Mouse (Mus musculus) adrenal gland, postnatal 36 days (tissue): Measurements from ENCODE around the gene Hbb-bh2. TPM values are rescaled to one million over a fixed set of nuclear protein-coding genes. Genes with fewer than 3 reads are reported as not detected.
"Not testable (repeated sequence)": the region's sequence is repeated elsewhere in the genome, so short reads cannot be mapped to it uniquely, and the experiment has no call there.

Experiments used
- DNase-seq, 2 experiments: peaks; one replicate each; pipeline ENCODE4 v3.0.0; 2021; ENCODE audit warnings: mixed read lengths in 1 of 2
- total RNA-seq, 2 experiments: library from RNA; stranded (reverse); gene quantifications; 2 replicates each; pipeline ENCODE4 v1.2.3; 2021

The Hbb-bh2 gene
- total RNA-seq, 2 experiments from 2014 or later: not detected

- DNase-seq: no peak
These were observed 28.1 kb downstream of the Hbb-bh2 start for GRCm38 (mm10) chr7:103812174-103812573.

DNA sequence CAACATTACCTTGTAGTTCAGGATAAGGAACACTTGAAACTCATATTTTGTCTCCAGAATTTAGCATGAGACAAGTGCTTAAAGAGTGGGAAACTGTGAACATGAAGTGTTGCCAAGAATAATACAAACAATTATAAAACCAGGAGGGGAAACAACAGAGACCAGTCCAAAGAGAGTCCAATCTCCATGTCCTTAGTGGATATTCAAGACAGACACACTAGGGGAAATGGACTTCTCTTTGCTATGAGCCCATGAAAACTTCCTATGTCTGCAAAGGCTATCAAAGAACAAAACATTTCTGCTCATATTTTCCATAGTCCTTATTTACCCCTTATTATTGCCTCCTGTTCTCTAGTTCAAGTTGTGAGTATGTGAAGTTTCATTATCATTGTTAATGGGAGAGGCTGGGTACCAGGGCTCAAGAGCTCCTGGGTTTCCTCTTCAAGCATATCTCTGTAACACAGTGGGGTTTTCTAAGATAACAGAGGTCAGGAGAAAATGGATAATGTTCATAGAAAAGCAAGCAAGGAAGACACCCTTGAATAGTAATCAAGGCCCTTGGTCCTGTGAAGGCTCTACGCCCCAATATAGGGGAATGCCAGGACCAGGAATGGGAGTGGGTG is 29.0 kb downstream of the Hbb-bh2 start:
- no peak for DNase-seq

DNA sequence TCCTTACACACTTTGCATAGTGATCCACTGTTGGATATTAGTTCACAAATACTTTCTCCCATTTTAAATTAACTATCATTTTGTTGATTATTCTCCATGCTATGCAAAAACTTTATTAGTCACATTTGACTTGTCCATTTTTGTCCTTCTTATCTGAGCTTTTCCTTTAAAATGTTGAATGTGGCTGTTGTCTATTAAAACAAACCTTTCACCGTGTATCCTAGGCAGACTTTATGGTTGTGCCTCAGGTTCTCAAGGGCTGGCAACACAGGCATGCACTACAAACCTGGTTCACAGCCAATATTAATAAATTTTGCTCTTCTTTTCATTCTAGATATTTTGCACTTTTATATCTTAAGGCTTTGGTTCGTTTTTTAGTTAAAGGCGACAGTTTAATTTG is 29.6 kb downstream of the Hbb-bh2 start:
- no peak for DNase-seq

- no peak for DNase-seq
These were observed 30.0 kb downstream of the Hbb-bh2 start for GRCm38 (mm10) chr7:103810296-103810695.

- DNase-seq: no peak
These were observed 30.5 kb downstream of the Hbb-bh2 start for GRCm38 (mm10) chr7:103809801-103810155.

DNA sequence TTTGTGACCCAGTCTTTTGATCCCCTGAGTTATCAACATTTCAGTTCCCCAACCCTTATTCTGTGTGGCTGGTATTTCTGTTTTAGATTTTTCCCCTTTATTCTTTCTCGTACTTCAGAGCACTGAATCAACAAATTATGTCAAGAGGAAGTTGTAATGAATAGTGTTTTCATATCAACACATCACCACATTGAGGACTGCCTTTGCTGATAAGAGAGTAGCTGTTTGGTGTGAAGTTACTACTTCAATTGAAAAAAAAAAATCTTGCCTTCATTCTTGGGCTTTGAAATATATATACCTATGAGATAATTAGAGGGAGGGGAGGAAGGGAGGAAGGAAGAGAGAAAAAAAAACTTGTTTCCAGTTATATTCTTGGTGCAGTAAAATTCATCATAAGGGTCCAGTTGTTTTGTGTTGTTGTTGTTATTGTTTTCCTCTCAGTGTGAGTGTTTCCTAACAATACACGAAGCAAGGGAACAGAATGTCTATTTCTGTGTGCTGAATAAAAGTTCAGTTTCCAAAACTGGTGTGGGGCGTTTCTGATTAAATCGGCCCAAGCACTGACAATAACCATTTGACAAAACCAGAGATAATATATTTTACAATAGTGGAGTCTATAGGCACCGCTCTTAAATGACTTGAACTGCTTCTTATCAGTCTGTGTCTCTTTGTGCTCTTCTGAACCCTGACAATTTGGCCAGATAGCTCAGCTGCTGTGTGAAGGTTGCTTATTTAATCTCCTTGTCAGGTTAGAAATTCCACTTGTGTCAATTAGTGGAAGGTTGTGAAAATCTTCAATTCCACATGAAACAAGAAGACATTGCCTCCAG is 31.1 kb downstream of the Hbb-bh2 start:
- no peak for DNase-seq

DNA sequence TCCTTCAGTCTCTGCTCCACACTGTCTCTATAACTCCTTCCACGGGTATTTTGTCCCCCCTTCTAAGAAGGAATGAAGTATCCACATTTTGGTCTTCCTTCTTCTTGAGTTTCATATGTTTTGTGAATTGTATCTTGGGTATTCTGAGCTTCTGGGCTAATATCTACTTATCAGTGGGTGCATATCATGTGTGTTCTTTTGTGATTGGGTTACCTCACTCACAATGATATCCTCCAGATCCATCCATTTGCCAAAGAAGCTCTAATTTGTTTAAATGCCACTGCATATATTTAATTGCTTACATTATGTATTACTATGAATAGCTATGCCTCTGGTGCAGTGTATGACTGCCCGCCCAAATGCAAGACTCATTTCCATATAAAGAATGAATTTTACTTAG is 32.2 kb downstream of the Hbb-bh2 start:
- not testable (repeated sequence) for DNase-seq

- peak; percentile 3 to 22 for DNase-seq
These were observed 33.5 kb downstream of the Hbb-bh2 start for GRCm38 (mm10) chr7:103806856-103807255.

- DNase-seq: peak in 1 of 2 experiments; percentile 1
These were observed 47.5 kb downstream of the Hbb-bh2 start for GRCm38 (mm10) chr7:103792669-103793388.

DNA sequence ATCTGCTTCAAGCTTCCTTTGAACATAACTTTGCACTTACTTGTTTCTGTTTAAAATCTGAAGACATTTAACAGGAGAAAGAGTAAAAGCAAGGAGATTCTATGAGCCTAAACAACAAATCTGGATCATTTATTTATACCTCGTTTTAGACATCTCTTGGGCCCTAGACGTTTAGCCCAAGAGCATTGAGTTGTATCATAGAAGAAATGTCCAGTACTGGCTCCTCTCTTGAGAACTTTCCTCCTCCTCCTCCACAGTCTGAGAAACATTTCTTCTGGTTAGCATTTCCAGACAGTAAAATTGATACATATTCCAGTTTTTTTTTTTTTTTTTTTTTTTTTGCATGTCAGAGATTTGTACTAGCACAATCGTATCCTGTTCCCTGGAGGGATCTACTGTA is 48.6 kb downstream of the Hbb-bh2 start, which contains the start of gene Olfr67:
Gene Olfr67, minus strand, starts transcription at position 101 of the 400 bp plus-strand sequence.
- DNase-seq: no peak

Other genes with a start within 250 kb of the Hbb-bh2 start
- not detected for gene Olfr619, start 239.9 kb downstream of the Hbb-bh2 start, total RNA-seq
- not detected for gene Olfr620, start 228.0 kb downstream of the Hbb-bh2 start, total RNA-seq
- not detected for gene Olfr622, start 197.8 kb downstream of the Hbb-bh2 start, total RNA-seq
- gene Olfr623, start 176.8 kb downstream of the Hbb-bh2 start, total RNA-seq: not detected
- not detected for gene Olfr624, start 169.3 kb downstream of the Hbb-bh2 start, total RNA-seq
- gene Olfr625-ps1, start 157.8 kb downstream of the Hbb-bh2 start, total RNA-seq: not detected
- gene Olfr243, start 125.8 kb downstream of the Hbb-bh2 start, total RNA-seq: not detected
- gene Olfr628, start 110.1 kb downstream of the Hbb-bh2 start, total RNA-seq: not detected
- gene Olfr629, start 95.6 kb downstream of the Hbb-bh2 start, total RNA-seq: not detected
- not detected for gene Olfr630, start 83.2 kb downstream of the Hbb-bh2 start, total RNA-seq
- not detected for gene Olfr69, start 68.9 kb downstream of the Hbb-bh2 start, total RNA-seq
- gene Olfr68, start 60.8 kb downstream of the Hbb-bh2 start, total RNA-seq: not detected
- not detected for gene Olfr67, start 48.7 kb downstream of the Hbb-bh2 start, total RNA-seq
- gene Hbb-bt, start 26.5 kb downstream of the Hbb-bh2 start, total RNA-seq: 100 to 1,000 TPM; 243 to 471 TPM
- gene Hbb-bs, start 12.4 kb downstream of the Hbb-bh2 start, total RNA-seq: 1,000 to 10,000 TPM; 1,998 to 3,266 TPM
- gene Hbb-bh1, start 2.6 kb upstream of the Hbb-bh2 start, total RNA-seq: not detected
- gene Hbb-y, start 12.7 kb upstream of the Hbb-bh2 start, total RNA-seq: not detected
- gene Olfr66, start 45.7 kb upstream of the Hbb-bh2 start, total RNA-seq: not detected
- not detected for gene Olfr64, start 54.0 kb upstream of the Hbb-bh2 start, total RNA-seq
- not detected for gene Olfr65, start 63.0 kb upstream of the Hbb-bh2 start, total RNA-seq
- gene Olfr631, start 88.3 kb upstream of the Hbb-bh2 start, total RNA-seq: not detected
- gene Olfr632, start 93.8 kb upstream of the Hbb-bh2 start, total RNA-seq: not detected
- not detected for gene Olfr633, start 103.9 kb upstream of the Hbb-bh2 start, total RNA-seq
- gene Olfr635, start 130.6 kb upstream of the Hbb-bh2 start, total RNA-seq: not detected
- gene Olfr638, start 158.2 kb upstream of the Hbb-bh2 start, total RNA-seq: not detected
- not detected for gene Olfr639, start 176.8 kb upstream of the Hbb-bh2 start, total RNA-seq
- gene Olfr640, start 185.1 kb upstream of the Hbb-bh2 start, total RNA-seq: not detected
- not detected for gene Olfr641, start 194.9 kb upstream of the Hbb-bh2 start, total RNA-seq
- not detected for gene Olfr642, start 212.1 kb upstream of the Hbb-bh2 start, total RNA-seq
- not detected for gene 4930516K23Rik, start 220.9 kb upstream of the Hbb-bh2 start, total RNA-seq
- not detected for gene Olfr644, start 231.3 kb upstream of the Hbb-bh2 start, total RNA-seq
- not detected for gene Olfr645, start 244.9 kb upstream of the Hbb-bh2 start, total RNA-seq